8 mouse cellular contexts compared by ENCODE assay signal in the genomic region with DNA sequence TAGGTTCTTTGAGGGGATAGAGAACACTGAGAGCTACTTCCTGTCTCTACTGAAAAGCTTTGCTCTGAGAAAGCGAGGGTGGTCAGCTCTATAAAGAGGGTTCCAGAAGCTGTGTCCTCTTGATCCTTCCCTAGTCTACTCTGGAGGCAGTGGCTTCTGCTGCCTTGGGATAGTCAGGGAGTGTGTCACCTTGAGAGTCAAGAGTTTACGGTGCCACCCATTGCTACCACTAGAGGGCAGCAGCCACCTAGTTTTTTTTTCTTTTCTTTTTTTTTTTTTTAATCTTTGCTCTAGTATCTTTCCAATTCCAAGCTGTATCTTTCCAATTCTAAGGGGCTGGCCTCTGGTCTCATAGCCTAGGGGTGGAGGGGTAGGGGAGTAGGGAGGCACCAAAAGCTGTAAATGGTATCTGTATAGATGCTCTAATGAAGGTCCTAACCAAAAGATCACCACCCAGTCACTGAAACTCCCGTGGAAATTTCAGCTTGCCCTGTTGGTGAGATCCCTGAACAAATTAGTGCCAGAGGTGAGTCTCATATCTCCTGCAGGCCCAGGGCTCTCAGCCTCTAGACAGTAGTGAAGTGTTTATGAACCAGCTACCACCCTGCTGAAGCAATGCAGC. TPM values are rescaled to one million over a fixed set of nuclear protein-coding genes. Genes with fewer than 3 reads are reported as not detected.
DNase-seq lines count a peak whose midpoint lies in the region; ATAC-seq and TF ChIP-seq lines count a peak whose summit lies in the region.

No protein-coding gene starts in this region.

- H3K4me2 ChIP-seq in heart, embryonic 11.5 days = no peak overlapping the region

- TF ChIP-seq CTCF in embryonic fibroblast, embryonic 13.5 days (IDR thresholded peaks at IDR 0.05; ENCODE audit: borderline replicate concordance, insufficient read depth, low read length) = peak; percentile 37; the same call in 1 of the 2 replicates
- no peak for TF ChIP-seq CTCF in thymus, adult 2 months (IDR thresholded peaks at IDR 0.05; ENCODE audit: borderline replicate concordance, control insufficient read depth, extremely low read depth, insufficient read depth, low read length, poor library complexity)

- H3K36me3 ChIP-seq in heart, embryonic 11.5 days (ENCODE audit: control insufficient read depth, insufficient read depth, low read length) = no peaks in the 10 kb centered on the region; the same call in 1 of the 2 replicates
- peaks cover 9% of the 10 kb centered on the region for H3K36me3 ChIP-seq in thymus, adult 2 months (ENCODE audit: control insufficient read depth, insufficient read depth, low read length)

- no peak overlapping the region for H3K27ac ChIP-seq in heart, embryonic 11.5 days (ENCODE audit: low read depth, low read length)
- H3K27ac ChIP-seq in embryonic fibroblast, embryonic 13.5 days (ENCODE audit: insufficient read depth, low read length) = no peak overlapping the region
- H3K27ac ChIP-seq in thymus, adult 2 months (ENCODE audit: control insufficient read depth, insufficient read depth, low read length) = no peak overlapping the region

- peak; percentile 94 for DNase-seq in heart, adult 11 months
- peak; percentile 80 to 83 for DNase-seq in B cell, adult 2 months
- peak; percentile 66 for DNase-seq in adrenal gland, postnatal 25 days
- DNase-seq in kidney, postnatal 14 days = peak; percentile 84
- DNase-seq in lung, postnatal 36 days = peak; percentile 84
- DNase-seq in thymus, adult 2 months = peak; percentile 65

- 17% methylated on average over 3 of the region's 3 CpGs for WGBS in heart, embryonic 11.5 days (ENCODE audit: insufficient replicate concordance)
- WGBS in thymus, adult 2 months = 20% methylated on average over 3 of the region's 3 CpGs

- peaks cover 32% of the 10 kb centered on the region for H3K4me1 ChIP-seq in heart, embryonic 11.5 days (ENCODE audit: control insufficient read depth, insufficient read depth, low read length)
- no peaks in the 10 kb centered on the region for H3K4me1 ChIP-seq in embryonic fibroblast, embryonic 13.5 days (ENCODE audit: control insufficient read depth, insufficient read depth, low read length)
- H3K4me1 ChIP-seq in thymus, adult 2 months (replicated peaks; ENCODE audit: control insufficient read depth, insufficient read depth, low read length) = peaks cover 56% of the 10 kb centered on the region

- no peak overlapping the region for H3K9ac ChIP-seq in heart, embryonic 11.5 days (ENCODE audit: low read depth, low read length)

- no peaks in the 10 kb centered on the region for H3K9me3 ChIP-seq in heart, embryonic 11.5 days (replicated peaks; ENCODE audit: control insufficient read depth, low read length)

- ATAC-seq in heart, embryonic 11.5 days (replicated peaks; ENCODE audit: insufficient number of reproducible peaks, low FRiP score, low TSS enrichment) = no peak

- no peak overlapping the region for H3K4me3 ChIP-seq in heart, embryonic 11.5 days (ENCODE audit: low read depth, low read length)
- no peak overlapping the region for H3K4me3 ChIP-seq in embryonic fibroblast, embryonic 13.5 days (ENCODE audit: insufficient read depth, low read length)
- no peak overlapping the region for H3K4me3 ChIP-seq in thymus, adult 2 months (ENCODE audit: control insufficient read depth, insufficient read depth, low read length)

- peaks cover 54% of the 10 kb centered on the region for H3K27me3 ChIP-seq in heart, embryonic 11.5 days (ENCODE audit: control insufficient read depth, insufficient read depth, low read length)
- peaks cover 5% of the 10 kb centered on the region; the same call in 1 of the 2 replicates for H3K27me3 ChIP-seq in thymus, adult 2 months (ENCODE audit: control insufficient read depth, insufficient read depth, low read length)

- TF ChIP-seq POLR2A in embryonic fibroblast, embryonic 13.5 days (IDR thresholded peaks at IDR 0.05; ENCODE audit: low read depth, low read length) = no peak
- no peak for TF ChIP-seq POLR2A in thymus, adult 2 months (IDR thresholded peaks at IDR 0.05; ENCODE audit: control insufficient read depth, extremely low read depth, insufficient read depth, low read length, poor library complexity)

RNA-seq across cellular contexts. Expression of gene Phospho1, which starts 3.3 kb away (rescaled TPM):
- polyA plus RNA-seq in heart, embryonic 11.5 days (2014; fragmentation: Nextera tagmentation; extraction: Ambion mirVana) = 1.1 TPM in 1 of 2 replicates, not detected in the other
- total RNA-seq in adrenal gland, postnatal 25 days (2021) = 133 and 225 TPM in 2 replicates
- 5.5 TPM in 2 replicates for polyA plus RNA-seq in embryonic fibroblast, embryonic 13.5 days (2011; ENCODE audit: insufficient read length, low read depth, missing spikeins)
- 24.9 and 42.7 TPM in 2 replicates for polyA plus RNA-seq in thymus, adult 2 months (2012; rRNA removed)

RNA-seq across cellular contexts. Expression of gene Gngt2, which starts 9.4 kb away (rescaled TPM):
- polyA plus RNA-seq in heart, embryonic 11.5 days (2014; fragmentation: Nextera tagmentation; extraction: Ambion mirVana) = 43.1 and 44.6 TPM in 2 replicates
- total RNA-seq in adrenal gland, postnatal 25 days (2021) = 16.2 and 20.1 TPM in 2 replicates
- polyA plus RNA-seq in embryonic fibroblast, embryonic 13.5 days (2011; ENCODE audit: insufficient read length, low read depth, missing spikeins) = 2.4 and 5.6 TPM in 2 replicates
- polyA plus RNA-seq in thymus, adult 2 months (2012; rRNA removed) = 28.6 and 32.5 TPM in 2 replicates

RNA-seq across cellular contexts. Expression of gene Abi3, which starts 14.7 kb away (rescaled TPM):
- 11.5 and 21.1 TPM in 2 replicates for polyA plus RNA-seq in heart, embryonic 11.5 days (2014; fragmentation: Nextera tagmentation; extraction: Ambion mirVana)
- 15.2 and 16.7 TPM in 2 replicates for total RNA-seq in adrenal gland, postnatal 25 days (2021)
- 0.40 and 1.1 TPM in 2 replicates for polyA plus RNA-seq in embryonic fibroblast, embryonic 13.5 days (2011; ENCODE audit: insufficient read length, low read depth, missing spikeins)
- 606 and 690 TPM in 2 replicates for polyA plus RNA-seq in thymus, adult 2 months (2012; rRNA removed)

Comparison
In these comparisons a context has a peak if more than half of its experiments do, and no peak if none do; other contexts are left out.
1. RNA of gene Abi3, which starts 14.7 kb away (polyA plus RNA-seq): 606 to 690 TPM in thymus, adult 2 months; 11.5 to 21.1 TPM in heart, embryonic 11.5 days and 0.40 to 1.1 TPM in embryonic fibroblast, embryonic 13.5 days; every median in the first group is over 10 times any median in the second.
2. Peak in every context shown above with its lines, with median percentiles within 50 percentile points of each other: DNase-seq.